Mouse (Mus musculus): ENCODE data around the gene Fam71e1. TPM values are rescaled to one million over a fixed set of nuclear protein-coding genes. Genes with fewer than 3 reads are reported as not detected.

Gene Fam71e1
- total and polyA plus RNA-seq, 3 experiments = 1.2 to 2.0 TPM; not detected in 1

DNA sequence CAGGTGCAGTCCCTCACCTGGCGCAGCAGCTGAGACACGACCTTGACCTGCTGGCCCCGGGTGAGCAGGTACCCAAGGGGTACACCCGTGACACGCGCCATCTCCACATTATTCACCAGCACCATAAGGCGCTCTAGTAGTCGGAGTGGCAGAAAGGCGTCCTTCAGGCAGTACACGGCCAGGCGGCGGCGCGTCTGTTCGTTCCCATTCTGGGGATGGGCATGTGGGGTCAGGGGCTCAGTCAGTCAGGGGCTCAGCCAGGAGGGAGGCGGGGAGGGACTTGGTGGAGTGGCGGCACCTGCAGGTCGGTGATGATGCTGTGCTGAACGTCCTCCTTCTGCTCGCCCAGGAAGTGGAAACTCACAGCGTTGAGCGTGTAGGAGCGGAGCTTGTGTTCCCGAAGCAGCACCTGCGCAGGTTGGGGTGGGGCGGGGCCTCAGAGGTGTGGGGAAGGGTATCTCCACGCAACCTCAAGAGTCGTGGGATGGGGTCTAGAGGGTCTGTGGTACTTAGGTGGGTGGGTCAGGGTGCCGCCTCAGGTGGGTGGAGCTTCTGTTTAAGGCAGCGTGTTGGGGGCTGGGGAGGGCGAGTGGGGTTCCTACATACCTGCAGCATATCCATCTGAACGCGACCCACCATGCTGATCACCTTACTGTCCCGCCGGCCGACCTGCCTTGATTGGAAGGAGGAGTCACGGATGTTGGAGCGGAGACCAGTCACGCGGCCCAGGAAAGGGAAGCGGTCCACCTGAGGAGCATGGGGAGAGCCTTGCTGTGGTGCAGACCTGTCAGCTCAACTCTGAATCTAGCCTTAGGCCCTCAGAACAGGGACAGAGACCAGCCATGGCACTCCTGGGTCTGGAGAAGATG lies 42.6 kb downstream of the Fam71e1 start:
- no peak overlapping the region for H3K9ac ChIP-seq (ENCODE audit: control insufficient read depth, low read depth, low read length, poor library complexity, severe bottlenecking)
- no peaks in the 10 kb centered on the region for H3K79me2 ChIP-seq (ENCODE audit: control insufficient read depth, insufficient read depth, low read length, poor library complexity)
- H3K9me3 ChIP-seq (replicated peaks; ENCODE audit: insufficient read depth, low read length) = no peaks in the 10 kb centered on the region
- no peak for DNase-seq (ENCODE audit: low read depth, low spot score)
- TF ChIP-seq KAT2A (conservative IDR thresholded peaks at IDR 0.05; ENCODE audit: low read depth, low read length) (no peak), MXI1 (IDR thresholded peaks at IDR 0.05; ENCODE audit: low read depth, low read length) (no peak), ETS1 (IDR thresholded peaks at IDR 0.05; ENCODE audit: low read depth, low read length) (no peak), NRF1 (IDR thresholded peaks at IDR 0.05; ENCODE audit: insufficient read depth, low read depth, low read length, poor library complexity, severe bottlenecking) (no peak), POLR2A (IDR thresholded peaks at IDR 0.05; ENCODE audit: control insufficient read depth in 1 of 2, insufficient read depth in 1 of 2, low read depth in 1 of 2, low read length in 2 of 2, poor library complexity in 1 of 2) (no peak), POLR2AphosphoS5 (IDR thresholded peaks at IDR 0.05; ENCODE audit: borderline replicate concordance, low read depth, low read length) (no peak), MEF2A (IDR thresholded peaks at IDR 0.05; ENCODE audit: extremely low read depth, insufficient replicate concordance, low read depth, low read length, poor library complexity, severe bottlenecking) (no peak), MAFK (IDR thresholded peaks at IDR 0.05; ENCODE audit: borderline replicate concordance, low read depth, low read length) (no peak), USF1 (IDR thresholded peaks at IDR 0.05; ENCODE audit: low read depth, low read length) (no peak)
- no peak overlapping the region for H3K27ac ChIP-seq (ENCODE audit: control insufficient read depth, low read depth, low read length)
- H3K4me3 ChIP-seq (ENCODE audit: control insufficient read depth in 1 of 2, insufficient read depth in 1 of 2, low read depth in 2 of 2, low read length in 2 of 2) = no peak overlapping the region
- no peaks in the 10 kb centered on the region for H3K4me1 ChIP-seq (ENCODE audit: control insufficient read depth in 1 of 2, insufficient read depth in 2 of 2, low read length in 2 of 2)
- no peaks in the 10 kb centered on the region for H3K27me3 ChIP-seq (ENCODE audit: control insufficient read depth in 1 of 2, insufficient read depth in 2 of 2, low read length in 2 of 2)
- H3K36me3 ChIP-seq (ENCODE audit: control insufficient read depth in 1 of 2, insufficient read depth in 2 of 2, low read length in 2 of 2) = no peaks in the 10 kb centered on the region

DNA sequence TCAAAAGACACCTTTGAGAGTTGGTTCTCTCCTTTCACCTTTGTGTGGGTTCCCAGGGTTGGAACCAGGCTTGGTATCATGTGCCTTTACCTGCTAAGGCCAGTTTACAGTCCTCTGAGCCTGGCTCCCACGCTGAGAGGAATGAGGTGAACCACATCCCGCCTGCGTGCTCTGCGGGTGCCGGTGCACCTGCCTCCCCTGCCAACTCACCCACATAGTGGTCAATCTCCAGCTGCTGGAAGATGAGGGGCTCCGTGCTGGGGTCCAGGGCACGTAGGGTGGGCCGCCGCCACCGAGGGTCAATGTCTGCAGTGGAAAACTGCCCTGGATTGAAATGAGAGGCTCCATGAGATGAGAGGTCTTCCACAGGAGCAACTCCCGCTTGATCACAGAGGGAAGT lies 46.2 kb downstream of the Fam71e1 start:
- no peaks in the 10 kb centered on the region for H3K9me3 ChIP-seq (replicated peaks; ENCODE audit: insufficient read depth, low read length)
- peaks cover 15% of the 10 kb centered on the region for H3K79me2 ChIP-seq (ENCODE audit: control insufficient read depth, insufficient read depth, low read length, poor library complexity)
- TF ChIP-seq ZNF384 (IDR thresholded peaks at IDR 0.05; ENCODE audit: low read depth, low read length) = no peak
- TF ChIP-seq USF2 (IDR thresholded peaks at IDR 0.05; ENCODE audit: borderline replicate concordance in 1 of 2, insufficient read depth in 1 of 2, low read depth in 1 of 2, low read length in 2 of 2) = no peak
- TF ChIP-seq E2F4 (IDR thresholded peaks at IDR 0.05; ENCODE audit: borderline replicate concordance, low read depth, low read length) = no peak
- TF ChIP-seq EP300 (IDR thresholded peaks at IDR 0.05; ENCODE audit: low read depth in 1 of 2, low read length in 2 of 2) = no peak
- no peak overlapping the region for H3K4me3 ChIP-seq (ENCODE audit: control insufficient read depth in 1 of 2, insufficient read depth in 1 of 2, low read depth in 2 of 2, low read length in 2 of 2)
- H3K9ac ChIP-seq (ENCODE audit: control insufficient read depth, low read depth, low read length, poor library complexity, severe bottlenecking) = no peak overlapping the region
- H3K27me3 ChIP-seq (ENCODE audit: control insufficient read depth in 1 of 2, insufficient read depth in 2 of 2, low read length in 2 of 2) = no peaks in the 10 kb centered on the region
- no peaks in the 10 kb centered on the region; a peak in 1 of 4 replicates for H3K36me3 ChIP-seq (ENCODE audit: control insufficient read depth in 1 of 2, insufficient read depth in 2 of 2, low read length in 2 of 2)
- DNase-seq (ENCODE audit: low read depth, low spot score) = no peak
- peaks cover 0 to 4% of the 10 kb centered on the region in 2 experiments; a peak in 2 of 4 replicates for H3K4me1 ChIP-seq (ENCODE audit: control insufficient read depth in 1 of 2, insufficient read depth in 2 of 2, low read length in 2 of 2)
- no peak overlapping the region for H3K27ac ChIP-seq (ENCODE audit: control insufficient read depth, low read depth, low read length)
